Mouse (Mus musculus) liver, embryonic 11.5 days (tissue): ENCODE measurements around the gene Rabl6. TPM values are rescaled to one million over a fixed set of nuclear protein-coding genes. Genes with fewer than 3 reads are reported as not detected.
A peak's percentile ranks its signal among the peaks of the same experiment; 100 is the strongest.

Source experiments
- ATAC-seq: fragments of 200-750 bp; cut with Nextera tagmentation; replicated peaks from 2 replicates; pipeline ENCODE4 v1.8.0; 2017; ENCODE audit warnings: moderate number of reproducible peaks, mild to moderate bottlenecking, moderate TSS enrichment, moderate library complexity; ENCODE audit not compliant: low FRiP score
- DNase-seq: peaks from one replicate; pipeline ENCODE4 v3.0.0-alpha.2; 2017; ENCODE audit warnings: low spot score
- H3K27ac ChIP-seq: fragments of 300-500 bp; sonication (generic); 2 replicates; pipeline ENCODE4 v1.5.1; 2014; ENCODE audit warnings: mild to moderate bottlenecking, low read depth, low read length, control low read depth
- H3K27me3 ChIP-seq: fragments of 300-500 bp; sonication (generic); replicated peaks from 2 replicates; pipeline ENCODE4 v1.6.1; 2014; ENCODE audit warnings: low read length, mixed read lengths; ENCODE audit not compliant: control insufficient read depth, insufficient read depth
- H3K36me3 ChIP-seq: fragments of 300-500 bp; sonication (generic); 2 replicates; pipeline ENCODE4 v1.6.1; 2014; ENCODE audit warnings: mild to moderate bottlenecking, low read length, moderate library complexity, mixed read lengths; ENCODE audit not compliant: control insufficient read depth, insufficient read depth
- H3K4me1 ChIP-seq: fragments of 300-500 bp; sonication (generic); replicated peaks from 2 replicates; pipeline ENCODE4 v1.6.1; 2014; ENCODE audit warnings: low read length, mixed read lengths; ENCODE audit not compliant: control insufficient read depth, insufficient read depth
- H3K4me2 ChIP-seq: fragments of 300-500 bp; sonication (generic); 2 replicates; pipeline ENCODE4 v1.6.1; 2014; ENCODE audit warnings: mild to moderate bottlenecking, control low read depth, moderate library complexity
- H3K4me3 ChIP-seq: fragments of 300-500 bp; sonication (generic); 2 replicates; pipeline ENCODE4 v1.5.1; 2014; ENCODE audit warnings: low read depth, low read length, control low read depth
- H3K9ac ChIP-seq: fragments of 300-500 bp; sonication (generic); 2 replicates; pipeline ENCODE4 v1.6.1; 2014; ENCODE audit warnings: low read depth, low read length, control low read depth
- H3K9me3 ChIP-seq: fragments of 300-500 bp; sonication (generic); 2 replicates; pipeline ENCODE4 v1.6.1; 2016; ENCODE audit warnings: low read length, inconsistent platforms, mixed read lengths; ENCODE audit not compliant: control insufficient read depth
- WGBS: fragments of 180-500 bp; shearing (Covaris S2); extraction: QIAGEN DNeasy Blood & Tissue Kit; methylation state at CpG from one replicate; pipeline ENCODE4 v1.1.7; 2014; 5-methylcytosine and 5-hydroxymethylcytosine counted together
- polyA plus RNA-seq: library from polyadenylated mRNA; unstranded; fragments of >200 nt; fragmentation: Nextera tagmentation; extraction: Ambion mirVana; gene quantifications from 2 replicates; pipeline ENCODE4 v1.2.1, GENCODE M21; 2014

The Rabl6 gene
- polyA plus RNA-seq, 1 experiment from 2014 or later, result 67.7 TPM

DNA sequence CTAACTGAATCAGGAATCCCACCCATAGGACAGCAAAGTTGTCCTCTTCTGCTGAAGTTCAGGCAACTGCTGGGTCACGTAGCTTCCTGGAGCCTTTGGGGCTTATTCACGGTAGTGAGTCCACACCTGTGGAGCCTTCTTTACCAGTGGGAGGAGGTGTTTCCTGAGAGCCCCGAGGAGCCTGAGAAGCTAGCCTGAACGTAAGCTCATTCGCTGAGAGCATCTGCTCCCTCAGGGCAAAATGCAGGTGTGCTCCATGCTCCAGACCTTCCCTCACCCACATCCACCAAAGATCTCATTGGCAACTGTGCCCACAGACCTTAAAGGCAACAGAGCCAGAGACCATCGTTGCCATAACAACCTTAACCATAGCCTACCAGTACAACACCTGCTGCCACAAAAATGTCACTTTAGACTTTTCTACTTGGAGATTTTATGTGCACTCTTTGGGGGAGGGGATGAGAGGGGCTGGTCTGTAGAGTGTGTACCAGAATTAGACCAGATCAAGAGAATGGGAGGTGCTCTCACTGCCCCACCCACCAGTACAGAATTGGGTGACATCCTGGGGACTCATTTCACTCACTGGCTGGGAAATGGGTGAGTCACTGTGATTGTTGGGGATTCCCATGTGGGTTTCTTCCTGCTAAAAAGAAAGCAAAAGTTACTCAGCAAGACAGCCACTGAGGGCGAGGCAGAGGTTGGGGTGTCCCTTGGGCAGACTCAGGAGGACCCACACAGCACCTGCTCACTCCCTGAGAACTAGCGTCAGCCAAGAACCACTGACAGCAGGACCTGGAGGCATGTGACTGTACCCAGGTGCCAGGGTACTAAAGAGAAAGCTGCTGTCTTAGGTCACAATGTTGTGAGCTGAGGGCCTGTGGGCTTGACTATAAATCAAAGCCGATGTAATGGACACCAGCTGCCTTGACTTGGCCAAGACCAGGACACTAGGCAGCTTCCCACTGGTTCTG lies 59.0 kb downstream of the Rabl6 start:
- 69% methylated on average over 9 of the region's 9 CpGs for whole genome bisulfite sequencing
- H3K9me3 ChIP-seq, result no peaks in the 10 kb centered on the region
- peaks cover 10% of the 10 kb centered on the region for H3K4me1 ChIP-seq
- no peak overlapping the region for H3K9ac ChIP-seq
- H3K27ac ChIP-seq, result no peak overlapping the region
- no peak overlapping the region for H3K4me2 ChIP-seq
- no peak overlapping the region for H3K4me3 ChIP-seq
- H3K36me3 ChIP-seq, result no peaks in the 10 kb centered on the region
- DNase-seq, result no peak
- ATAC-seq, result no peak
- H3K27me3 ChIP-seq, result no peaks in the 10 kb centered on the region

DNA sequence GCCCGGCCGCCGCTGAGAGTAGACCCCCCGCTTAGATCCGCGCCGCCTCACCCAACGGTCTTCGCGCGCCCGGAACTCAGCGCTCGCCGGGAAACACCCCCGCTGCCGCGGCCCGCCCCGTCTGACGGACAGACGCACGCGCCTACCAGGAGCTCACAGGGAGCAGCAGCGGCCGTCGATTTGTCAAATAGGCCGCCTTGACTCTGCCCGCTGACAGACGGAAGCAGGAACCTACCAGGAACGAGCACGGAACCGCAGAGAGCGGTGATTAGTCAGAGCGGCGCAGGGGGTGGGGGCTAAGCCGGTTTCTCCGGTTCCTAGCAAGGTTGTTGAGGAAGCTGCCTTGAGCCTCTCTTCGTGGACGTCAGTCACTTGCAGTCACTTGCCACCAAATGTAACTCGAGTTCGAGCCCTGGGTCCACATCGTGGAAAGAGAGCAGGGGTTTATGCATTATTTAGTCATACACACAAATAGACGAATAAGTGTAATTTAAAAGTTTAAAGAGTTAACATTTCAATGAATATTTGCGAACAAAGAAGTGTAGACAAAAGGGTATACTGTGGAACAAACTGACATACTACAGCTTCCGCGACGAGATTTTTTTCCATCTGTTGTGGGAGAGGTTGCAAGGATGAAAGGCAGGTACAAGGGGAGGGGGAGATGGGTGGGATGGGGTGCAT lies 61.4 kb downstream of the Rabl6 start, which contains the start of gene Traf2:
Traf2 (minus strand) TSS at position 130 of the 681 bp plus-strand sequence.
- peak within 1 kb of the TSS; percentile 84 for H3K9ac ChIP-seq
- peak within 1 kb of the TSS; percentile 72 for H3K27ac ChIP-seq
- H3K9me3 ChIP-seq, result no peaks in the 10 kb centered on the region
- ATAC-seq (peak; percentile 99), DNase-seq (peak; percentile 97)
- H3K36me3 ChIP-seq, result no peaks in the 10 kb centered on the region
- WGBS, result 2% methylated on average over 48 of the region's 48 CpGs
- H3K27me3 ChIP-seq, result no peaks in the 10 kb centered on the region
- peak within 1 kb of the TSS; percentile 87 for H3K4me2 ChIP-seq
- H3K4me1 ChIP-seq, result peaks cover 10% of the 10 kb centered on the region
- H3K4me3 ChIP-seq, result peak within 1 kb of the TSS; percentile 69

DNA sequence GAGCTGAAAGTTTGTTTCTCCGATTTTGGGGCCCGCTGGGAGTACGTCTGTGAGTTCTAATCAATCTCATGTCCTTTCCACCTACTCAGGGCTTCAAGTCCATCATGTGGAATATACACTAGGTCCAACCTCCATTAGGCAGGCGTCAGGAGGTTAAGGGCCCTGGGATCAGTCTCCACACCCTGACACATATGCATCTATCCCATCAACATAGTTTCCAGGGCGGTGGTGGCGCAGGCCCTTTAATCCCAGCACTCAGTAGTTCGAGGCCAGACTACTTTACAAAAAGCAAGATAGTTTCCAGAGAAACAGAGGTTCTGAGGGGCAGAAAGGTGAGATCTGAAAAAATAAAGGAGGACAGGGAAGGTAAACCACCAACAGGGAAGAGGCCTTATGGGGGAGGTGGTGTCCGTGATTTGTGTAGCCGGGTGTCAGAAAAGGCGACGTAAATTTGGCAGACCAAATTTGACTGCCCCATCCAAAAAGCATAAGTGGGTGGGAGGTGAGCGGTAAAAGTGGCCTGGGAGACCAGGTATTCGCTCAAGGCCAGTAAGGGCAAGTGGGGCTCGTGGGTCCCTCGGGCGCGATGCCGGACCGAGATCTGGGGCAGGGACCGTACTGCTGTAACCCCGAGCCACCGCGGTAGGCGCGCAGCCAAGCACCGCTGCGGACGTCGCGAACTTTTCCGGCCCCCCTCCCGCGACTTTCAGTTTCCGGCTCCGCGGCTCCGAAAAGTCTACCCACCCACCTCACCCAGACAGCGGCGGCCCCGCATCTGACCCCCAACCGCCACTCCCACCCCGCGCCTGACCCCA lies 62.1 kb downstream of the Rabl6 start:
- Histone ChIP-seq H3K4me1 (peaks cover 10% of the 10 kb centered on the region), H3K36me3 (no peaks in the 10 kb centered on the region), H3K9ac (peak overlapping the region; percentile 84), H3K27ac (peak overlapping the region; percentile 72), H3K27me3 (no peaks in the 10 kb centered on the region), H3K4me3 (peak overlapping the region; percentile 69), H3K4me2 (peak overlapping the region; percentile 87), H3K9me3 (no peaks in the 10 kb centered on the region)
- WGBS, result 5% methylated on average over 42 of the region's 43 CpGs
- DNase-seq (no peak), ATAC-seq (peak; percentile 71)

- Histone ChIP-seq H3K4me1 (peaks cover 10% of the 10 kb centered on the region), H3K9me3 (no peaks in the 10 kb centered on the region), H3K27me3 (no peaks in the 10 kb centered on the region), H3K36me3 (peaks cover 6% of the 10 kb centered on the region; the same call in 1 of the 2 replicates), H3K4me2 (no peak overlapping the region), H3K9ac (no peak overlapping the region), H3K4me3 (no peak overlapping the region), H3K27ac (no peak overlapping the region)
- 83% methylated on average over 10 of the region's 10 CpGs for WGBS
- no peak for ATAC-seq
- DNase-seq, result no peak
Measured at GRCm38 (mm10) chr2:25541644-25542367, 66.5 kb downstream of the Rabl6 start.

DNA sequence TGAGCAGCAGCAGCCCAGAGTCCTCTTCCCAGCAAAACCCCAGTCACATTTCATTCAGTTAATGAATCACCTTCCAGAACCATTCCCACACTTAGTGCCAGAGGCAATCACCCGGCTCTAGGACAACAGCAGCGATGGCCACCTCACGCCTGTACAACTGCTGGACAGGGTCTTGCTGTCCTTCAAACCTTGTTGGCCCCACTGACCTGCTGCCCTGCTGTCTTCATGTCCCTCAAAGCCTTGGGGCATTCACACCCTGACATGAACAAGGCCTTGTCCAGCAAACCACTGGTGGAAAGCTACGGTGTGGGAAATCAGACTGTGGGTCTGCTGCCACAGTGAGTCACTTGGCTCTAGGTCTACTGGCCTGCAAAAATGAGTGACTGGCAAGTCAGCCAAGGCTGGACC lies 67.8 kb downstream of the Rabl6 start:
- Histone ChIP-seq H3K4me3 (no peak overlapping the region), H3K36me3 (peaks cover 13% of the 10 kb centered on the region; the same call in 1 of the 2 replicates), H3K27me3 (no peaks in the 10 kb centered on the region), H3K27ac (no peak overlapping the region), H3K9ac (no peak overlapping the region), H3K4me2 (no peak overlapping the region), H3K9me3 (no peaks in the 10 kb centered on the region), H3K4me1 (peaks cover 5% of the 10 kb centered on the region)
- no peak for DNase-seq
- ATAC-seq, result no peak
- WGBS, result 95% methylated on average over 4 of the region's 4 CpGs

DNA sequence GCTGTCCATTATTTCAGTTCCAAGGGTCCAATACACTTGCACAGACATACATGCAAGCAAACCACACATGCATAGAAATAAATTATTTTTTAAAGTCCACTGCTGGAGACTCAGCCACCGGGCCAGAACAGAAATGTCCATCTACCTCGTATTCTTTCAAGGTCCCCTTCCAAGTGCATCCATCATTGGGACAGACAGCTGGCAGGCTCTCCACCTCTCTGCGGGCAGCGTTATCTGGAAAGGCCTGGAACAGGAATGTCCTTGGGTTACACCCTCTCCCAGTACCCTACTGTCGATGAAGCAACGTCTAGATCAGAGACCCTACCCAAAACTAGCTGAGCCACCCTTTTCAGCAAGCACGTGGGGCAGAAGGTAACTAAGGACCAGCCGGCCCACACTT lies 71.8 kb downstream of the Rabl6 start:
- H3K9me3 ChIP-seq, result no peaks in the 10 kb centered on the region
- no peaks in the 10 kb centered on the region for H3K4me1 ChIP-seq
- H3K27ac ChIP-seq, result no peak overlapping the region
- no peak overlapping the region for H3K4me2 ChIP-seq
- no peak overlapping the region for H3K9ac ChIP-seq
- ATAC-seq (no peak), DNase-seq (no peak)
- no peaks in the 10 kb centered on the region for H3K27me3 ChIP-seq
- peaks cover 19% of the 10 kb centered on the region; the same call in 1 of the 2 replicates for H3K36me3 ChIP-seq
- H3K4me3 ChIP-seq, result no peak overlapping the region
- 84% methylated on average over 8 of the region's 8 CpGs for WGBS

- ATAC-seq (no peak), DNase-seq (no peak)
- H3K9ac ChIP-seq, result no peak overlapping the region
- H3K27me3 ChIP-seq, result no peaks in the 10 kb centered on the region
- no peaks in the 10 kb centered on the region for H3K9me3 ChIP-seq
- no peak overlapping the region for H3K4me2 ChIP-seq
- no peak overlapping the region for H3K27ac ChIP-seq
- no peak overlapping the region for H3K4me3 ChIP-seq
- WGBS, result 96% methylated on average over 2 of the region's 2 CpGs
- H3K36me3 ChIP-seq, result peaks cover 24% of the 10 kb centered on the region
- H3K4me1 ChIP-seq, result no peaks in the 10 kb centered on the region
Measured at GRCm38 (mm10) chr2:25534866-25535182, 73.5 kb downstream of the Rabl6 start.
